Comparison of ENCODE assay signal across 19 mouse cellular contexts in genomic region chr3:62392636-62393035, GRCm38 (mm10). TPM values are rescaled to one million over a fixed set of nuclear protein-coding genes. Genes with fewer than 3 reads are reported as not detected.
DNase-seq lines count a peak whose midpoint lies in the region; ATAC-seq and TF ChIP-seq lines count a peak whose summit lies in the region.
"Had no signal": no experiment of that assay in that cellular context is flagged by ENCODE, and none has a peak within 500 bp of the region (broad histone marks: within the 10 kb centered on the region; RNA-seq: fewer than 3 reads in every experiment).

No protein-coding gene starts in this region.

- no peak for DNase-seq in lung, postnatal 4 days
- peak; percentile 49 for DNase-seq in limb, embryonic 14.5 days (ENCODE audit: low spot score)
- no peak for DNase-seq in hindbrain, embryonic 11.5 days (ENCODE audit: low spot score)
- DNase-seq: adrenal gland, adult 2 months; adrenal gland, postnatal 25 days; cerebellum, adult 18-20 months; cerebellum, adult 9-11 months; cerebellum, postnatal 36 days; gastrocnemius, postnatal 14 days; heart, postnatal 36 days had no signal

- H3K9me3 ChIP-seq in intestine, embryonic 15.5 days: no peaks in the 10 kb centered on the region
- H3K9me3 ChIP-seq in intestine, postnatal 0 days (ENCODE audit: control insufficient read depth): no peaks in the 10 kb centered on the region
- no peaks in the 10 kb centered on the region for H3K9me3 ChIP-seq in lung, embryonic 16.5 days (ENCODE audit: control insufficient read depth, low read length)
- H3K9me3 ChIP-seq in limb, embryonic 14.5 days (ENCODE audit: control insufficient read depth, low read length): no peaks in the 10 kb centered on the region
- H3K9me3 ChIP-seq in stomach, embryonic 16.5 days (replicated peaks; ENCODE audit: control insufficient read depth, low read length): no peaks in the 10 kb centered on the region
- no peaks in the 10 kb centered on the region for H3K9me3 ChIP-seq in hindbrain, embryonic 11.5 days (ENCODE audit: control insufficient read depth, low read length)
- H3K9me3 ChIP-seq: forebrain, embryonic 12.5 days; heart, embryonic 12.5 days; hindbrain, embryonic 12.5 days had no signal

- no peak overlapping the region for H3K9ac ChIP-seq in intestine, embryonic 15.5 days
- no peak overlapping the region for H3K9ac ChIP-seq in intestine, postnatal 0 days (ENCODE audit: low read depth, low read length)
- H3K9ac ChIP-seq in lung, embryonic 16.5 days (ENCODE audit: low read length): no peak overlapping the region
- no peak overlapping the region for H3K9ac ChIP-seq in limb, embryonic 14.5 days (ENCODE audit: low read depth, low read length, severe bottlenecking)
- H3K9ac ChIP-seq in stomach, embryonic 16.5 days (ENCODE audit: low read length): no peak overlapping the region
- no peak overlapping the region for H3K9ac ChIP-seq in hindbrain, embryonic 11.5 days (ENCODE audit: low read depth, low read length)
- H3K9ac ChIP-seq: forebrain, embryonic 12.5 days; heart, embryonic 12.5 days; hindbrain, embryonic 12.5 days had no signal

- H3K27ac ChIP-seq in intestine, embryonic 15.5 days: peak overlapping the region; percentile 54
- H3K27ac ChIP-seq in intestine, postnatal 0 days (ENCODE audit: low read depth, low read length): no peak overlapping the region
- H3K27ac ChIP-seq in lung, embryonic 16.5 days (ENCODE audit: low read length): peak overlapping the region; percentile 51
- H3K27ac ChIP-seq in limb, embryonic 14.5 days (replicated peaks; ENCODE audit: low read depth, low read length): peak overlapping the region; percentile 68
- peak overlapping the region; percentile 74 for H3K27ac ChIP-seq in stomach, embryonic 16.5 days (ENCODE audit: low read length)
- H3K27ac ChIP-seq in hindbrain, embryonic 11.5 days (ENCODE audit: low read depth, low read length): no peak overlapping the region
- H3K27ac ChIP-seq: forebrain, embryonic 12.5 days; hindbrain, embryonic 12.5 days; hindbrain, postnatal 0 days had no signal

- no peak overlapping the region for H3K4me2 ChIP-seq in intestine, embryonic 15.5 days (replicated peaks)
- H3K4me2 ChIP-seq in intestine, postnatal 0 days (replicated peaks; ENCODE audit: low read depth): no peak overlapping the region
- no peak overlapping the region for H3K4me2 ChIP-seq in lung, embryonic 16.5 days (ENCODE audit: low read depth, low read length)
- no peak overlapping the region for H3K4me2 ChIP-seq in limb, embryonic 14.5 days (replicated peaks; ENCODE audit: low read depth, low read length, severe bottlenecking)
- H3K4me2 ChIP-seq in stomach, embryonic 16.5 days (ENCODE audit: low read depth, low read length): no peak overlapping the region
- H3K4me2 ChIP-seq in hindbrain, embryonic 11.5 days (replicated peaks; ENCODE audit: low read depth, low read length): no peak overlapping the region
- H3K4me2 ChIP-seq: forebrain, embryonic 12.5 days; heart, embryonic 12.5 days; hindbrain, embryonic 12.5 days had no signal

- peaks cover 10% of the 10 kb centered on the region; the same call in 1 of the 2 replicates for H3K4me1 ChIP-seq in intestine, embryonic 15.5 days (replicated peaks)
- 0 out of 2 replicates have a peak, but pooled peaks cover 6% of the 10 kb centered on the region for H3K4me1 ChIP-seq in intestine, postnatal 0 days (replicated peaks; ENCODE audit: control insufficient read depth, insufficient read depth, low read length)
- H3K4me1 ChIP-seq in lung, embryonic 16.5 days (replicated peaks; ENCODE audit: control insufficient read depth, insufficient read depth, low read length): peaks cover 12% of the 10 kb centered on the region
- peaks cover 28% of the 10 kb centered on the region for H3K4me1 ChIP-seq in limb, embryonic 14.5 days (ENCODE audit: control insufficient read depth, insufficient read depth, low read length)
- H3K4me1 ChIP-seq in stomach, embryonic 16.5 days (ENCODE audit: control insufficient read depth, insufficient read depth, low read length): peaks cover 7% of the 10 kb centered on the region; the same call in 1 of the 2 replicates
- H3K4me1 ChIP-seq in hindbrain, embryonic 11.5 days (replicated peaks; ENCODE audit: control insufficient read depth, insufficient read depth, low read length): no peaks in the 10 kb centered on the region

- TF ChIP-seq POLR2A in limb, embryonic 14.5 days (IDR thresholded peaks at IDR 0.05; ENCODE audit: borderline replicate concordance, extremely low read depth, insufficient read depth, insufficient read length): no peak

- H3K36me3 ChIP-seq in intestine, embryonic 15.5 days: no peaks in the 10 kb centered on the region
- H3K36me3 ChIP-seq in intestine, postnatal 0 days (ENCODE audit: control insufficient read depth, insufficient read depth): no peaks in the 10 kb centered on the region
- no peaks in the 10 kb centered on the region for H3K36me3 ChIP-seq in lung, embryonic 16.5 days (ENCODE audit: control insufficient read depth, insufficient read depth, low read length)
- H3K36me3 ChIP-seq in limb, embryonic 14.5 days (ENCODE audit: control insufficient read depth, insufficient read depth, low read length): no peaks in the 10 kb centered on the region
- H3K36me3 ChIP-seq in stomach, embryonic 16.5 days (ENCODE audit: control insufficient read depth, insufficient read depth, low read length): no peaks in the 10 kb centered on the region
- no peaks in the 10 kb centered on the region for H3K36me3 ChIP-seq in hindbrain, embryonic 11.5 days (ENCODE audit: control insufficient read depth, insufficient read depth, low read length)
- H3K36me3 ChIP-seq: forebrain, embryonic 12.5 days; heart, embryonic 12.5 days; hindbrain, embryonic 12.5 days had no signal

- no peak for ATAC-seq in intestine, embryonic 15.5 days
- no peak for ATAC-seq in intestine, postnatal 0 days
- ATAC-seq in lung, embryonic 16.5 days (ENCODE audit: low read depth): peak; percentile 78
- no peak for ATAC-seq in limb, embryonic 14.5 days (ENCODE audit: low FRiP score, low read depth)
- peak; percentile 37; the same call in 1 of the 2 replicates for ATAC-seq in stomach, embryonic 16.5 days (ENCODE audit: insufficient read depth, low FRiP score)
- ATAC-seq in hindbrain, embryonic 11.5 days (ENCODE audit: low FRiP score): no peak
- ATAC-seq: forebrain, embryonic 16.5 days; hindbrain, postnatal 0 days had no signal

- no peaks in the 10 kb centered on the region for H3K27me3 ChIP-seq in intestine, embryonic 15.5 days (replicated peaks)
- no peaks in the 10 kb centered on the region for H3K27me3 ChIP-seq in intestine, postnatal 0 days (replicated peaks; ENCODE audit: control insufficient read depth, insufficient read depth, low read length)
- H3K27me3 ChIP-seq in lung, embryonic 16.5 days (ENCODE audit: control insufficient read depth, insufficient read depth, low read depth, low read length): no peaks in the 10 kb centered on the region
- H3K27me3 ChIP-seq in limb, embryonic 14.5 days (ENCODE audit: control insufficient read depth, insufficient read depth, low read length): no peaks in the 10 kb centered on the region
- H3K27me3 ChIP-seq in stomach, embryonic 16.5 days (ENCODE audit: control insufficient read depth, insufficient read depth, low read length): no peaks in the 10 kb centered on the region
- no peaks in the 10 kb centered on the region for H3K27me3 ChIP-seq in hindbrain, embryonic 11.5 days (ENCODE audit: control insufficient read depth, insufficient read depth, low read length)
- H3K27me3 ChIP-seq: forebrain, embryonic 12.5 days; heart, embryonic 12.5 days; hindbrain, embryonic 12.5 days had no signal

- H3K4me3 ChIP-seq in intestine, embryonic 15.5 days (replicated peaks): no peak overlapping the region
- H3K4me3 ChIP-seq in intestine, postnatal 0 days (ENCODE audit: low read depth, low read length): no peak overlapping the region
- H3K4me3 ChIP-seq in lung, embryonic 16.5 days (ENCODE audit: low read length): no peak overlapping the region
- H3K4me3 ChIP-seq in limb, embryonic 14.5 days (replicated peaks; ENCODE audit: low read length): no peak overlapping the region
- H3K4me3 ChIP-seq in stomach, embryonic 16.5 days (replicated peaks; ENCODE audit: low read length): no peak overlapping the region
- no peak overlapping the region for H3K4me3 ChIP-seq in hindbrain, embryonic 11.5 days (ENCODE audit: low read depth, low read length)
- H3K4me3 ChIP-seq: forebrain, embryonic 12.5 days; heart, embryonic 12.5 days; hindbrain, embryonic 12.5 days had no signal

- TF ChIP-seq CTCF in intestine, postnatal 0 days (IDR thresholded peaks at IDR 0.05; ENCODE audit: low read depth): no peak

RNA-seq across cellular contexts. Expression of gene Arhgef26, which starts 54.5 kb away (rescaled TPM):
- polyA plus RNA-seq in intestine, embryonic 15.5 days (2015; fragmentation: Nextera tagmentation; extraction: Ambion mirVana): 15.3 and 16.7 TPM in 2 replicates
- polyA plus RNA-seq in intestine, postnatal 0 days (2015; fragmentation: Nextera tagmentation; extraction: Ambion mirVana): 13.0 and 15.7 TPM in 2 replicates
- polyA plus RNA-seq in lung, embryonic 16.5 days (2015; fragmentation: Nextera tagmentation; extraction: Ambion mirVana): 19.6 and 20.9 TPM in 2 replicates
- 5.8 and 6.3 TPM in 2 replicates for polyA plus RNA-seq in limb, embryonic 14.5 days (2012; rRNA removed)
- 6.2 and 8.6 TPM in 2 replicates for polyA plus RNA-seq in limb, embryonic 14.5 days (2014; fragmentation: Nextera tagmentation; extraction: Ambion mirVana)
- polyA plus RNA-seq in stomach, embryonic 16.5 days (2015; fragmentation: Nextera tagmentation; extraction: Ambion mirVana): 10.4 and 12.2 TPM in 2 replicates
- polyA plus RNA-seq in hindbrain, embryonic 11.5 days (2014; fragmentation: Nextera tagmentation; extraction: Ambion mirVana): 7.4 and 9.1 TPM in 2 replicates

Comparison
In these comparisons a context has a peak if more than half of its experiments do, and no peak if none do; other contexts are left out.
1. H3K27ac ChIP-seq: peak in intestine, embryonic 15.5 days (single experiment), lung, embryonic 16.5 days (single experiment), limb, embryonic 14.5 days (single experiment) and stomach, embryonic 16.5 days (single experiment); none in intestine, postnatal 0 days (single experiment) and hindbrain, embryonic 11.5 days (single experiment).
2. ATAC-seq: peak in lung, embryonic 16.5 days (single experiment) and stomach, embryonic 16.5 days (single experiment); none in intestine, embryonic 15.5 days (single experiment), intestine, postnatal 0 days (single experiment), limb, embryonic 14.5 days (single experiment) and hindbrain, embryonic 11.5 days (single experiment).